Mouse (Mus musculus) adrenal gland, postnatal 4 days (tissue): ENCODE measurements around the gene Amh. TPM values are rescaled to one million over a fixed set of nuclear protein-coding genes. Genes with fewer than 3 reads are reported as not detected.
A peak's percentile ranks its signal among the peaks of the same experiment; 100 is the strongest.

Experiments
- DNase-seq, 2 experiments: peaks; one replicate each; pipeline ENCODE4 v3.0.0; 2021 to 2022; ENCODE audit warnings: low spot score in 2 of 2, mixed read lengths in 2 of 2
- long read RNA-seq, 2 experiments: library from polyadenylated mRNA; stranded (forward); transcript quantifications; one replicate each; pipeline ENCODE4 v2.0.0; 2021
- total RNA-seq, 2 experiments: library from RNA; stranded (reverse); gene quantifications; 2 replicates each; pipeline ENCODE4 v1.2.3; 2021

Gene Amh
- 1 to 10 TPM in 1 of 2 experiments, under 1 TPM in 1; 0.79 to 1.1 TPM for total RNA-seq
- long read RNA-seq, experiment 1, result 0 reads
- long read RNA-seq, experiment 2, result 0 reads

GRCm38 (mm10) chr10:80804916-80805315, at the start of gene Amh:
Gene Amh (plus strand): TSS chr10:80805243.
- DNase-seq, result no peak

GRCm38 (mm10) chr10:80755291-80756015, 49.6 kb upstream of the Amh start:
- no peak for DNase-seq

GRCm38 (mm10) chr10:80756099-80756498, 48.9 kb upstream of the Amh start:
- DNase-seq, result no peak

- no peak for DNase-seq
Observed at GRCm38 (mm10) chr10:80756509-80756908, 48.5 kb upstream of the Amh start.

GRCm38 (mm10) chr10:80756967-80757366, 48.1 kb upstream of the Amh start:
- no peak for DNase-seq

GRCm38 (mm10) chr10:80757717-80758116, 47.3 kb upstream of the Amh start:
- DNase-seq, result peak in 1 of 2 experiments; percentile 65

GRCm38 (mm10) chr10:80758651-80759050, 46.4 kb upstream of the Amh start:
- no peak for DNase-seq

- DNase-seq, result no peak
Observed at GRCm38 (mm10) chr10:80760596-80761524, 44.2 kb upstream of the Amh start.

GRCm38 (mm10) chr10:80761821-80762220, 43.2 kb upstream of the Amh start:
- no peak for DNase-seq

GRCm38 (mm10) chr10:80763502-80763901, 41.5 kb upstream of the Amh start:
- DNase-seq, result no peak

- DNase-seq, result no peak
Observed at GRCm38 (mm10) chr10:80765746-80766145, 39.3 kb upstream of the Amh start.

GRCm38 (mm10) chr10:80766161-80766815, 38.8 kb upstream of the Amh start:
- DNase-seq, result no peak

- no peak for DNase-seq
Observed at GRCm38 (mm10) chr10:80768365-80768764, 36.7 kb upstream of the Amh start.

- no peak for DNase-seq
Observed at GRCm38 (mm10) chr10:80773816-80774215, 31.2 kb upstream of the Amh start.

GRCm38 (mm10) chr10:80774549-80774948, 30.5 kb upstream of the Amh start:
- DNase-seq, result peak; percentile 55 to 65

- DNase-seq, result no peak
Observed at GRCm38 (mm10) chr10:80774981-80775380, 30.1 kb upstream of the Amh start.

GRCm38 (mm10) chr10:80775731-80776130, 29.3 kb upstream of the Amh start:
- no peak for DNase-seq

GRCm38 (mm10) chr10:80776358-80776869, 28.6 kb upstream of the Amh start:
- no peak for DNase-seq

GRCm38 (mm10) chr10:80777123-80777522, 27.9 kb upstream of the Amh start:
- DNase-seq, result no peak

GRCm38 (mm10) chr10:80779565-80779964, 25.5 kb upstream of the Amh start:
- no peak for DNase-seq

- DNase-seq, result no peak
Observed at GRCm38 (mm10) chr10:80784302-80784701, 20.7 kb upstream of the Amh start.
